Mouse (Mus musculus) intestine, postnatal 0 days (tissue): ENCODE measurements around the gene 6030468B19Rik. TPM values are rescaled to one million over a fixed set of nuclear protein-coding genes. Genes with fewer than 3 reads are reported as not detected.
"Not testable (repeated sequence)": the region's sequence is repeated elsewhere in the genome, so short reads cannot be mapped to it uniquely, and the experiment has no call there.

Source experiments
- ATAC-seq: fragments of 200-750 bp; cut with Nextera tagmentation; 2 replicates; pipeline ENCODE4 v1.8.0; 2017; ENCODE audit warnings: mild to moderate bottlenecking, moderate TSS enrichment, moderate library complexity
- H3K27ac ChIP-seq: fragments of 300-500 bp; sonication (generic); 2 replicates; pipeline ENCODE4 v1.5.1; 2014; ENCODE audit warnings: mild to moderate bottlenecking, low read depth, low read length, moderate library complexity
- H3K27me3 ChIP-seq: fragments of 300-500 bp; sonication (generic); replicated peaks from 2 replicates; pipeline ENCODE4 v1.6.1; 2014; ENCODE audit warnings: low read length, mixed read lengths; ENCODE audit not compliant: control insufficient read depth, insufficient read depth
- H3K36me3 ChIP-seq: fragments of 300-500 bp; sonication (generic); 2 replicates; pipeline ENCODE4 v1.6.1; 2014; ENCODE audit warnings: mild to moderate bottlenecking, moderate library complexity; ENCODE audit not compliant: control insufficient read depth, insufficient read depth
- H3K4me1 ChIP-seq: fragments of 300-500 bp; sonication (generic); replicated peaks from 2 replicates; pipeline ENCODE4 v1.6.1; 2014; ENCODE audit warnings: antibody characterized with exemption, low read length, mixed read lengths; ENCODE audit not compliant: control insufficient read depth, insufficient read depth
- H3K4me2 ChIP-seq: fragments of 300-500 bp; sonication (generic); replicated peaks from 2 replicates; pipeline ENCODE4 v1.6.1; 2014; ENCODE audit warnings: low read depth, mild to moderate bottlenecking, moderate library complexity
- H3K4me3 ChIP-seq: fragments of 300-500 bp; sonication (generic); 2 replicates; pipeline ENCODE4 v1.5.1; 2014; ENCODE audit warnings: low read depth, low read length
- H3K9ac ChIP-seq: fragments of 300-500 bp; sonication (generic); 2 replicates; pipeline ENCODE4 v1.6.1; 2014; ENCODE audit warnings: mild to moderate bottlenecking, low read depth, low read length
- H3K9me3 ChIP-seq: fragments of 300-500 bp; sonication (generic); 2 replicates; pipeline ENCODE4 v1.6.1; 2016; ENCODE audit warnings: mixed run types; ENCODE audit not compliant: control insufficient read depth
- CTCF ChIP-seq: sonication (generic); IDR thresholded peaks from 2 replicates; pipeline ENCODE4 v1.5.1; 2016; ENCODE audit warnings: low read depth, mild to moderate bottlenecking, control low read depth, antibody characterized with exemption, moderate library complexity
- WGBS: fragments of 180-500 bp; shearing (Covaris S2); extraction: QIAGEN DNeasy Blood & Tissue Kit; methylation state at CpG from one replicate; pipeline ENCODE4 v1.1.7; 2014; 5-methylcytosine and 5-hydroxymethylcytosine counted together
- polyA plus RNA-seq: library from polyadenylated mRNA; unstranded; fragments of >200 nt; fragmentation: Nextera tagmentation; extraction: Ambion mirVana; gene quantifications from 2 replicates; pipeline ENCODE4 v1.2.1, GENCODE M21; 2015

Gene 6030468B19Rik
- polyA plus RNA-seq, 1 experiment from 2014 or later = not detected

DNA sequence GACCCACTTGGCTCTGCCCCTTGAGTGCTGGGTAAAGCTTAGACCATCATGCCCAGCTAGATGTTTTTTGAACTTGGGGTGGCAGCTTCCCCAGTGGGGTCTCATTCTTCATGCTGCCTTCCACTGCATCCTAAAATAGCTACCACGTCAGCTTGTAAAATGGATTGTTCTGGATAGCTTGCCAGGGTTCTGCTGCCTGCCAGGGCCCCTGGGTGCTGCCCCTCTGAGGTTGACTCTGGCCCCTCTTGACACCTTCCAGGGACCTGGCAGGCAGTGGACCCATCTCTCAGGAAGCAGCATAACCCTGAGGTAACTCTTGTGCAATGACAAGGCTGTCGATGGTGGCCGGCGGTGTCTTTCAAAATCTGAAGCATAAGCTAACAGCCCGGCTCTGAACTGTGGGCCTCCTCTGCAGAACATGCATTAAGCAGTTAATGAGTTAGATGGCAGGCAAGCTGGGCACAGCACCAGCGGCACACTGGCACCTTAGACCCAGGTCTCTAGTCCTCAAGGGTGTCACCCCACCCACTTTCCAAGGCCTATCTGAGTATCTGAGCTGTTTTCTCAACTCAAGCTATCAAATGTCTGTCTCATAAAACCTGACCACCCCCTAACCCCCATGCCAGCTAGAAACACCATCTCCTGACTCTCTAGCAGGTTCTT, 17.4 kb downstream of the 6030468B19Rik start:
- 71% methylated on average over 6 of the region's 6 CpGs for WGBS
- Histone ChIP-seq H3K27me3 (no peaks in the 10 kb centered on the region), H3K27ac (no peak overlapping the region; the same call in 1 of the 2 replicates), H3K36me3 (peaks cover 58% of the 10 kb centered on the region), H3K9ac (no peak overlapping the region), H3K4me2 (no peak overlapping the region), H3K4me3 (no peak overlapping the region), H3K4me1 (0 out of 2 replicates have a peak, but pooled peaks cover 10% of the 10 kb centered on the region), H3K9me3 (no peaks in the 10 kb centered on the region)
- ATAC-seq = no peak
- no peak for TF ChIP-seq CTCF

DNA sequence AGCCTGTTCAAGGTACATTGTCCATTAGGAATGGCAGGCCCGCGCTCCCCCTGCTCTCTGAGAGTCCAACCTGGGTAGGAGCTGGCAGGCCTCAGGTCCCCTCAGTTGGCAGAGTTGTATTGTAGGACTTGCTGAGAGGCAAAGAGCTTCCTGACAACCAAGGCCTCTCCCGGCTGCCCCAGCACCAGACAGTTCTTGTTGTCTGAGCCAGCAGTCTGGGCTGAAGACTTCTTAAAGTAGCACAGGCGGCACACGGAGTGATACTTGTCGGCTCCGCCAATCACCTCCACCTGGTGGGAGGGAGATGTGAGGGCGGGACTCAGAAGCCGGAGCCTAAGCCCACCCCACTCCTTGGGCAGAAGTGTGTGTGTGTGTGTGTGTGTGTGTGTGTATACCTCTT, 18.4 kb downstream of the 6030468B19Rik start:
- H3K9ac ChIP-seq, H3K27me3 ChIP-seq, H3K4me2 ChIP-seq, H3K4me1 ChIP-seq, H3K9me3 ChIP-seq, ATAC-seq, H3K4me3 ChIP-seq, H3K27ac ChIP-seq: not testable (repeated sequence)
- 73% methylated on average over 9 of the region's 9 CpGs for WGBS
- peaks cover 64% of the 10 kb centered on the region for H3K36me3 ChIP-seq

- 0 out of 2 replicates have a peak, but pooled peaks have one; percentile 8 for ATAC-seq
- H3K27me3 ChIP-seq = no peaks in the 10 kb centered on the region
- 77% methylated on average over 13 of the region's 13 CpGs for WGBS
- H3K4me2 ChIP-seq = no peak overlapping the region
- H3K4me3 ChIP-seq = no peak overlapping the region
- peaks cover 69% of the 10 kb centered on the region for H3K36me3 ChIP-seq
- 0 out of 2 replicates have a peak, but pooled peaks cover 6% of the 10 kb centered on the region for H3K4me1 ChIP-seq
- H3K9ac ChIP-seq = no peak overlapping the region
- H3K9me3 ChIP-seq = no peaks in the 10 kb centered on the region
- TF ChIP-seq CTCF = no peak
- no peak overlapping the region for H3K27ac ChIP-seq
Measured at GRCm38 (mm10) chr11:117816389-117816996, 19.0 kb downstream of the 6030468B19Rik start.

GRCm38 (mm10) chr11:117819095-117819494, 21.6 kb downstream of the 6030468B19Rik start:
- Histone ChIP-seq H3K27ac (no peak overlapping the region), H3K9ac (no peak overlapping the region), H3K4me2 (no peak overlapping the region), H3K27me3 (no peaks in the 10 kb centered on the region), H3K4me1 (peaks cover 10% of the 10 kb centered on the region; the same call in 1 of the 2 replicates), H3K9me3 (no peaks in the 10 kb centered on the region), H3K36me3 (peaks cover 61% of the 10 kb centered on the region), H3K4me3 (no peak overlapping the region)
- no peak for TF ChIP-seq CTCF
- ATAC-seq = no peak
- 66% methylated on average over 8 of the region's 8 CpGs for WGBS

DNA sequence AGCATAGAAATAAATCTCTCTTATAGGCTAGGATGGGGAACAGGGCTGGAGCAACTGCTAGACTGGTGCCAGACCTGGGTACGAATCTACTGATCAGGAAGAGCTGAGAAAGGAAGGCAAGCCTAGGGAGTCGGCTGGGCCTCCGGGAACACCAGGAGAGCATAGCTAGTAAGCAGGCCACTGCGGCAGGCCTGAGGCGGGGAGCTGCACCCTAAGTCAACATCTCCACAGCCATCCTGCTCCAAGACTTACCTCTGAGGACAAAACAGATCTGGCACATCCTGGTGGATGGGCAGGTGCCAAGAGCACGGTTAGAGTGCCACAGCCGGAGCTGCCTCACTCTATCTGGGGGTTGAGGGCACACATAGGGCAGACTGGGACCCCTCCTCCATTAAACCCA, 22.7 kb downstream of the 6030468B19Rik start:
- ATAC-seq = no peak
- H3K4me1 ChIP-seq = peaks cover 16% of the 10 kb centered on the region; the same call in 1 of the 2 replicates
- WGBS = 70% methylated on average over 7 of the region's 7 CpGs
- H3K9me3 ChIP-seq = no peaks in the 10 kb centered on the region
- H3K9ac ChIP-seq = no peak overlapping the region
- peaks cover 50% of the 10 kb centered on the region; the same call in 1 of the 2 replicates for H3K36me3 ChIP-seq
- H3K27me3 ChIP-seq = no peaks in the 10 kb centered on the region
- TF ChIP-seq CTCF = no peak
- H3K4me3 ChIP-seq = no peak overlapping the region
- no peak overlapping the region for H3K4me2 ChIP-seq
- no peak overlapping the region for H3K27ac ChIP-seq

- TF ChIP-seq CTCF = no peak
- 77% methylated on average over 9 of the region's 9 CpGs for WGBS
Measured at GRCm38 (mm10) chr11:117821868-117822267, 24.4 kb downstream of the 6030468B19Rik start.

More at GRCm38 (mm10) chr11:117821868-117822267, 24.4 kb downstream of the 6030468B19Rik start:
- peaks cover 40% of the 10 kb centered on the region; the same call in 1 of the 2 replicates for H3K36me3 ChIP-seq
- H3K4me3 ChIP-seq = no peak overlapping the region
- no peak overlapping the region for H3K4me2 ChIP-seq
- H3K27me3 ChIP-seq = no peaks in the 10 kb centered on the region
- no peak overlapping the region for H3K9ac ChIP-seq
- ATAC-seq = no peak
- no peak overlapping the region for H3K27ac ChIP-seq
- peaks cover 18% of the 10 kb centered on the region for H3K4me1 ChIP-seq
- no peaks in the 10 kb centered on the region for H3K9me3 ChIP-seq
